Comparison of ENCODE assay signal across 22 mouse cellular contexts in the genomic region with DNA sequence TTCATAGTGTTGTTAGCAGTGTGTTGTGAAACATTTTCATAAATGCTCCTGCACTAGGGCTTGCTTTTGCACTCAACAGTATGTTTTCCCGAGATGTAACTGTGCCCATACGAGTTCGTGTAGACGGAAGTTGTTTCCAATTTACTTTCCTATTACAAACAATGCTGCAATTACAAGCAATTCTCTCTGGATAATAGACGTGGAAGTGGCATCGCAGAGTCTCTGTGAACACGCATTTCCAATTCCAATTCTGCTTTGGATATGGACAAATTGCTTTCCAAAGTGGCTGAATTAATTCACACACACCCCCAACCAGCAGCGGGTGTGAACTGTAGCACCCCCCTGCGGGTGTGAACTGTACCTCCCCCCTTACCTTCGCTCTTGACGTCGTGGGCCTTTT.
"Had no signal": no experiment of that assay in that cellular context is flagged by ENCODE, and none has a peak within 500 bp of the region (broad histone marks: within the 10 kb centered on the region; RNA-seq: fewer than 3 reads in every experiment).

No protein-coding gene starts in this region.

- H3K9me3 ChIP-seq: limb, embryonic 12.5 days; limb, embryonic 15.5 days; midbrain, embryonic 12.5 days; midbrain, embryonic 15.5 days; neural tube, embryonic 12.5 days; neural tube, embryonic 15.5 days; stomach, embryonic 15.5 days had no signal

- H3K27me3 ChIP-seq: midbrain, embryonic 12.5 days; midbrain, embryonic 15.5 days; neural tube, embryonic 12.5 days; stomach, embryonic 15.5 days had no signal

- H3K4me3 ChIP-seq: limb, embryonic 12.5 days; limb, embryonic 15.5 days; midbrain, embryonic 12.5 days; midbrain, embryonic 15.5 days; neural tube, embryonic 12.5 days; neural tube, embryonic 15.5 days; stomach, embryonic 15.5 days had no signal

- DNase-seq: kidney, adult 9 months; kidney, postnatal 14 days; kidney, postnatal 4 days; layer of hippocampus, postnatal 36 days; left cerebral cortex, postnatal 4 days; lung, embryonic 14.5 days; retina, postnatal 1 day; right cerebral cortex, postnatal 25 days; spleen, adult 18-20 months; thymus, postnatal 25 days had no signal

- ATAC-seq: liver, postnatal 0 days; lung, postnatal 0 days; midbrain, embryonic 15.5 days had no signal

- H3K4me2 ChIP-seq: limb, embryonic 12.5 days; limb, embryonic 15.5 days; liver, embryonic 11.5 days; lung, embryonic 14.5 days; midbrain, embryonic 12.5 days; midbrain, embryonic 15.5 days; neural tube, embryonic 12.5 days; neural tube, embryonic 15.5 days; stomach, embryonic 15.5 days had no signal

- H3K9ac ChIP-seq: limb, embryonic 12.5 days; limb, embryonic 15.5 days; liver, embryonic 14.5 days; liver, postnatal 0 days; lung, embryonic 14.5 days; midbrain, embryonic 12.5 days; midbrain, embryonic 15.5 days; neural tube, embryonic 12.5 days; neural tube, embryonic 15.5 days; stomach, embryonic 15.5 days had no signal

- H3K27ac ChIP-seq: limb, embryonic 12.5 days; limb, embryonic 15.5 days; liver, embryonic 14.5 days; macrophage; midbrain, embryonic 12.5 days; midbrain, embryonic 15.5 days; neural tube, embryonic 12.5 days; neural tube, embryonic 15.5 days; stomach, embryonic 15.5 days had no signal

- H3K36me3 ChIP-seq: limb, embryonic 12.5 days; limb, embryonic 15.5 days; midbrain, embryonic 12.5 days; midbrain, embryonic 15.5 days; neural tube, embryonic 12.5 days; neural tube, embryonic 15.5 days; stomach, embryonic 15.5 days had no signal

- H3K4me1 ChIP-seq: stomach, embryonic 15.5 days had no signal
